Mouse (Mus musculus): ENCODE measurements around the gene Tmprss13. TPM values are rescaled to one million over a fixed set of nuclear protein-coding genes. Genes with fewer than 3 reads are reported as not detected.

The Tmprss13 gene
- polyA plus RNA-seq, 1 experiment, result 2.8 TPM

DNA sequence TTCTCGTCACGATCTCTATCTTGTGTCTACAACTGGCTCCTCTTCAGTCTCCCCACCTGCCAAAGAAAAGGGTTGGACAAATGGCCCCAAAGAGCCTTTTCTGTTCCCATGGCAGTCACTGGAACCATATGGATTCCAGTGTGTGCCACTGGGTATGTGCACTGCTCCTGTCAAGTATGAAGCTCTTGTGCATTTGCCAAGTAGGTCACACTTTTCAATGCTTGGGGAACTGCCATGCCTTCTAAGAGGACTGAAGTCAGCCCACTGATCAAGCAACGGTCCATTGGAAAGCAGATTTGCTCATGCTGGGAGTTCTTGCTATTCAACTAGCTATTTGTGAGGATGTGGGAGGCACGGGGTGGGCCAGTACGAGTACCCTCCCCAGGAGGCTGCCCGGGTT is 2.6 kb downstream of the Tmprss13 start:
- Histone ChIP-seq H3K27me3 (ENCODE audit: control insufficient read depth, insufficient read depth, low read length, poor library complexity, severe bottlenecking) (no peaks in the 10 kb centered on the region), H3K36me3 (ENCODE audit: control insufficient read depth, insufficient read depth, low read length, poor library complexity, severe bottlenecking) (no peaks in the 10 kb centered on the region), H3K4me1 (ENCODE audit: control insufficient read depth, insufficient read depth, low read length) (no peaks in the 10 kb centered on the region), H3K4me3 (ENCODE audit: low read depth, low read length) (no peak overlapping the region), H3K9me3 (replicated peaks; ENCODE audit: control insufficient read depth, insufficient read depth, low read length, poor library complexity, severe bottlenecking) (no peaks in the 10 kb centered on the region), H3K27ac (ENCODE audit: insufficient read depth, low read length) (no peak overlapping the region), H3K9ac (ENCODE audit: low read depth, poor library complexity, severe bottlenecking) (no peak overlapping the region)
- TF ChIP-seq EP300 (IDR thresholded peaks at IDR 0.05; ENCODE audit: insufficient read depth, low read depth, low read length), result no peak
- TF ChIP-seq POLR2A (IDR thresholded peaks at IDR 0.05; ENCODE audit: insufficient read depth, low read length), result no peak
- TF ChIP-seq CTCF (IDR thresholded peaks at IDR 0.05; ENCODE audit: low read depth, low read length), result no peak

DNA sequence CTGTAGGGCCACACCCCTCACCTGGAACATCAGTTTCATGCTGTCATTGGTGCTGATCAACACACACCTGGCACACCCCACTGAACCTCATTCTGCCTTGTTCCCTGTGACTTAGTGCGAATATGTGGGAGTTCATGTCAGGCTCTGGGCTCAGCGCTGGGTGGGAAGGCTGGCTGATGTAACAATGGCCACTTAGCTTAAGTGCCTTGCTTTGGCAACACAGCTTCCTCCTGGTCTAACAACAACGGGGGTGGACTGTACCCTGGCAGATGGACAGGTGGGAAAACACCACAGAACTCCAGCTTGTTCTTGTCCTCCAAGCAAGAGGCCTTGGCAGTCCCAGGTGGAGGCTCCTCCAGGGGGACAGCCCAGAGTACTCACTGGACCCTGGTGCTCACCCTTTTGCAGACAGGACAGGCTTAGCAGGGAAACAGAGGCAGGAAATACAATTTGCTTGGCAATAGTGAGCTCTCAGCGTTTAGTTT is 3.1 kb downstream of the Tmprss13 start:
- no peaks in the 10 kb centered on the region for H3K4me1 ChIP-seq (ENCODE audit: control insufficient read depth, insufficient read depth, low read length)
- H3K9ac ChIP-seq (ENCODE audit: low read depth, poor library complexity, severe bottlenecking), result no peak overlapping the region
- H3K27ac ChIP-seq (ENCODE audit: insufficient read depth, low read length), result no peak overlapping the region
- no peaks in the 10 kb centered on the region for H3K27me3 ChIP-seq (ENCODE audit: control insufficient read depth, insufficient read depth, low read length, poor library complexity, severe bottlenecking)
- H3K9me3 ChIP-seq (replicated peaks; ENCODE audit: control insufficient read depth, insufficient read depth, low read length, poor library complexity, severe bottlenecking), result no peaks in the 10 kb centered on the region
- TF ChIP-seq POLR2A (IDR thresholded peaks at IDR 0.05; ENCODE audit: insufficient read depth, low read length) (no peak), CTCF (IDR thresholded peaks at IDR 0.05; ENCODE audit: low read depth, low read length) (no peak), EP300 (IDR thresholded peaks at IDR 0.05; ENCODE audit: insufficient read depth, low read depth, low read length) (no peak)
- no peaks in the 10 kb centered on the region for H3K36me3 ChIP-seq (ENCODE audit: control insufficient read depth, insufficient read depth, low read length, poor library complexity, severe bottlenecking)
- H3K4me3 ChIP-seq (ENCODE audit: low read depth, low read length), result no peak overlapping the region

DNA sequence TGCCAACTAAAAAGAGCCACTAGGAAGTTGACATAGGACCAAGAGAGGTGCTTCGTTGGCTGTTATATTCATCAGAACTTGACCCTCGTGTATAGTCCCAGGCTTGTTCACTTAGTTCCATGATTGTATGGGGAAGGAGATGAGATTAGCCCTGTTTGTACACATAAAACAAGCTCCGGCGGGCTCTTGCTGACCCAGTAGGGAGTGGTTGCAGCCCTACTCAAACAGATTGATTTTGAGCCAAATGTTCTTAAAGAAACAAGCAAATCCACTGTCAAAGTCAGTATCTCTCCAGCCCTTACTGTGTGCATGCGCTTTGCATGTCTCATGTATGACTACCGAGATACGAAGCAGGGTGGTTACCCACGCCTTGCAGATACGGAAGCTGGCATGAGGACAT is 7.5 kb downstream of the Tmprss13 start:
- Histone ChIP-seq H3K36me3 (ENCODE audit: control insufficient read depth, insufficient read depth, low read length, poor library complexity, severe bottlenecking) (no peaks in the 10 kb centered on the region), H3K27me3 (ENCODE audit: control insufficient read depth, insufficient read depth, low read length, poor library complexity, severe bottlenecking) (no peaks in the 10 kb centered on the region), H3K9me3 (replicated peaks; ENCODE audit: control insufficient read depth, insufficient read depth, low read length, poor library complexity, severe bottlenecking) (no peaks in the 10 kb centered on the region), H3K4me3 (ENCODE audit: low read depth, low read length) (no peak overlapping the region), H3K27ac (ENCODE audit: insufficient read depth, low read length) (no peak overlapping the region), H3K4me1 (ENCODE audit: control insufficient read depth, insufficient read depth, low read length) (peaks cover 2% of the 10 kb centered on the region), H3K9ac (ENCODE audit: low read depth, poor library complexity, severe bottlenecking) (no peak overlapping the region)
- TF ChIP-seq POLR2A (IDR thresholded peaks at IDR 0.05; ENCODE audit: insufficient read depth, low read length), result no peak
- no peak for TF ChIP-seq CTCF (IDR thresholded peaks at IDR 0.05; ENCODE audit: low read depth, low read length)
- no peak for TF ChIP-seq EP300 (IDR thresholded peaks at IDR 0.05; ENCODE audit: insufficient read depth, low read depth, low read length)

DNA sequence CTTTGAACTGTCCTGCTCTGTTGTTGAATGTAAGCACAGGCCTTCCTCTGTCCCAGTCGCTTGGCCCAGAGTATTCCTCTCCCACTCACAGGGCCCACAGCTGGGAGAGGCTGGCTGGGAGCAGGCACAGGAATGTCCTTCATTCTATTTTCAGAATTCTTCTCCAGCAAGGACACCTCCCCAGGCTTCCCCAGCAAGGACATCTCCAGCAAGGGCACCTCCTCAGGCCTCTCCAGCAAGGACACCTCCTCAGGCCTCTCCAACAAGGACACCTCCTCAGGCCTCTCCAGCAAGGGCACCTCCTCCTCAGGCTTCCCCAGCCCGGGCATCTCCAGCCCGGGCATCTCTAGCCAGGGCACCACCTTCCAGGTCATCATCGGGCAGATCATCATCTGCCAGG is 9.4 kb downstream of the Tmprss13 start:
- TF ChIP-seq POLR2A (IDR thresholded peaks at IDR 0.05; ENCODE audit: insufficient read depth, low read length), result no peak
- TF ChIP-seq CTCF (IDR thresholded peaks at IDR 0.05; ENCODE audit: low read depth, low read length), result no peak
- TF ChIP-seq EP300 (IDR thresholded peaks at IDR 0.05; ENCODE audit: insufficient read depth, low read depth, low read length), result no peak
- Histone ChIP-seq H3K36me3 (ENCODE audit: control insufficient read depth, insufficient read depth, low read length, poor library complexity, severe bottlenecking) (no peaks in the 10 kb centered on the region), H3K4me3 (ENCODE audit: low read depth, low read length) (no peak overlapping the region), H3K9me3 (replicated peaks; ENCODE audit: control insufficient read depth, insufficient read depth, low read length, poor library complexity, severe bottlenecking) (no peaks in the 10 kb centered on the region), H3K27me3 (ENCODE audit: control insufficient read depth, insufficient read depth, low read length, poor library complexity, severe bottlenecking) (no peaks in the 10 kb centered on the region), H3K4me1 (ENCODE audit: control insufficient read depth, insufficient read depth, low read length) (peaks cover 2% of the 10 kb centered on the region), H3K27ac (ENCODE audit: insufficient read depth, low read length) (no peak overlapping the region), H3K9ac (ENCODE audit: low read depth, poor library complexity, severe bottlenecking) (no peak overlapping the region)

- H3K27me3 ChIP-seq (ENCODE audit: control insufficient read depth, insufficient read depth, low read length, poor library complexity, severe bottlenecking), result no peaks in the 10 kb centered on the region
Observed at GRCm38 (mm10) chr9:45329577-45329976, 10.7 kb downstream of the Tmprss13 start.

DNA sequence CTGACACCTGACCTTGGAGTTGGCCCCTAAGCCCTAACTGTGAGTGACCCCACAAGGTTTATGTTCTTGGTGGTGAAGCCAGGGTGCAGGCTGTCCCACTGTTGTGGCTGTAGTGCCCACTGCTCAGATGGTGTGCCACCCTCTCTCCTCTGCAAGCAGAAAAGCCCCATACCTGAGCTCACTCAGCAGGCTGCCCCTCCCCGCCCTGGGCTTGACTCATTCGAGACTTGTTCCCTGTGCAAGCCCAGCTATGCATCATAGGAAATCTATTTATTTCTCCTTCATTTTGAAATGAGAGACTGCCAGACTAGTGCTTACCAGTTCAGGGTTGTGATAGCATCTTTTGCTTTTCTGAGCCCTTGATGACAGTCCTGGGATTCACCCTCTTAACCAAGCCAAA is 18.5 kb downstream of the Tmprss13 start:
- no peak for TF ChIP-seq CTCF (IDR thresholded peaks at IDR 0.05; ENCODE audit: low read depth, low read length)
- TF ChIP-seq EP300 (IDR thresholded peaks at IDR 0.05; ENCODE audit: insufficient read depth, low read depth, low read length), result no peak
- no peak for TF ChIP-seq POLR2A (IDR thresholded peaks at IDR 0.05; ENCODE audit: insufficient read depth, low read length)
- no peak overlapping the region for H3K9ac ChIP-seq (ENCODE audit: low read depth, poor library complexity, severe bottlenecking)
- H3K4me3 ChIP-seq (ENCODE audit: low read depth, low read length), result no peak overlapping the region
- H3K27ac ChIP-seq (ENCODE audit: insufficient read depth, low read length), result no peak overlapping the region
- H3K9me3 ChIP-seq (replicated peaks; ENCODE audit: control insufficient read depth, insufficient read depth, low read length, poor library complexity, severe bottlenecking), result no peaks in the 10 kb centered on the region
- H3K36me3 ChIP-seq (ENCODE audit: control insufficient read depth, insufficient read depth, low read length, poor library complexity, severe bottlenecking), result no peaks in the 10 kb centered on the region
- no peaks in the 10 kb centered on the region for H3K27me3 ChIP-seq (ENCODE audit: control insufficient read depth, insufficient read depth, low read length, poor library complexity, severe bottlenecking)
- no peaks in the 10 kb centered on the region for H3K4me1 ChIP-seq (ENCODE audit: control insufficient read depth, insufficient read depth, low read length)

More at GRCm38 (mm10) chr9:45329577-45329976, 10.7 kb downstream of the Tmprss13 start:
- Histone ChIP-seq H3K4me1 (ENCODE audit: control insufficient read depth, insufficient read depth, low read length) (peaks cover 2% of the 10 kb centered on the region), H3K4me3 (ENCODE audit: low read depth, low read length) (no peak overlapping the region), H3K27ac (ENCODE audit: insufficient read depth, low read length) (no peak overlapping the region), H3K9ac (ENCODE audit: low read depth, poor library complexity, severe bottlenecking) (no peak overlapping the region), H3K36me3 (ENCODE audit: control insufficient read depth, insufficient read depth, low read length, poor library complexity, severe bottlenecking) (no peaks in the 10 kb centered on the region), H3K9me3 (replicated peaks; ENCODE audit: control insufficient read depth, insufficient read depth, low read length, poor library complexity, severe bottlenecking) (no peaks in the 10 kb centered on the region)
- TF ChIP-seq EP300 (IDR thresholded peaks at IDR 0.05; ENCODE audit: insufficient read depth, low read depth, low read length), result no peak
- TF ChIP-seq POLR2A (IDR thresholded peaks at IDR 0.05; ENCODE audit: insufficient read depth, low read length), result no peak
- TF ChIP-seq CTCF (IDR thresholded peaks at IDR 0.05; ENCODE audit: low read depth, low read length), result no peak
